Mouse (Mus musculus) heart, embryonic 10.5 days (tissue): ENCODE measurements around the gene Tedc2. TPM values are rescaled to one million over a fixed set of nuclear protein-coding genes. Genes with fewer than 3 reads are reported as not detected.

Source experiments
- DNase-seq: peaks from one replicate; pipeline ENCODE4 v3.0.0-alpha.2; 2017; ENCODE audit warnings: low spot score
- H3K27ac ChIP-seq: fragments of 300-500 bp; sonication (generic); 2 replicates; pipeline ENCODE4 v1.5.1; 2016; ENCODE audit warnings: mild to moderate bottlenecking
- H3K27me3 ChIP-seq: fragments of 300-500 bp; sonication (generic); 2 replicates; pipeline ENCODE4 v1.6.1; 2016; ENCODE audit warnings: mild to moderate bottlenecking; ENCODE audit not compliant: poor library complexity, insufficient read depth, severe bottlenecking
- H3K36me3 ChIP-seq: fragments of 300-500 bp; sonication (generic); 2 replicates; pipeline ENCODE4 v1.6.1; 2016; ENCODE audit warnings: mild to moderate bottlenecking, moderate library complexity
- H3K4me1 ChIP-seq: fragments of 300-500 bp; sonication (generic); 2 replicates; pipeline ENCODE4 v1.6.1; 2016; ENCODE audit warnings: mild to moderate bottlenecking
- H3K4me3 ChIP-seq: fragments of 300-500 bp; sonication (generic); 2 replicates; pipeline ENCODE4 v1.5.1; 2016; ENCODE audit warnings: mild to moderate bottlenecking, moderate library complexity
- H3K9me3 ChIP-seq: fragments of 300-500 bp; sonication (generic); 2 replicates; pipeline ENCODE4 v1.6.1; 2016; ENCODE audit warnings: mild to moderate bottlenecking, moderate library complexity
- WGBS: fragments of 180-500 bp; shearing (Covaris S2); methylation state at CpG from one replicate; pipeline ENCODE4 v1.1.7; 2016; 5-methylcytosine and 5-hydroxymethylcytosine counted together
- microRNA-seq: library from miRNA; unstranded; fragments of <30 nt; microRNA quantifications from one replicate; pipeline ENCODE4, GENCODE M21; 2017
- polyA plus RNA-seq: library from polyadenylated mRNA; unstranded; fragments of >200 nt; fragmentation: Nextera tagmentation; extraction: Ambion mirVana; gene quantifications from 2 replicates; pipeline ENCODE4 v1.2.1, GENCODE M21; 2016

The Tedc2 gene
- polyA plus RNA-seq, 1 experiment from 2014 or later, result 9.9 TPM

DNA sequence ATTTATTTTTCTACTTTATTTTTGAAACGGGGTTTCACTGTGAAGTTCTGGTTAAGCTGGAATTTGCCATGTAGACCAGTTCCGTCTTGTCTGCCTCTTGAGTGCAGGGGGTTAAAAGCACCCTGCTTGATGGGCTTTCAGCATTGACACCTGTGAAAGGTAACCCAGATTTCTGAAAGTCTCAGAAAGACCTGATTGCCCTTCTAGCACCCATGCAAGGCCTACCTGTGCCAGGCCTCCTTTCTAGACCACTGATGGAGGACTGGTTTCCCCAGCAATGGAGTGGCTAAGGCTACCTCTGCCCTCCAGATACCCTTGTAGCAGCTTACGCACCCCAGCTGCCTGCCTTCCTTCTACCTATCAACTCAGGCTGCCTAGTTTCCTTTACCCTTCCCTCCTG, 50.5 kb downstream of the Tedc2 start:
- H3K27me3 ChIP-seq, result no peaks in the 10 kb centered on the region
- peak overlapping the region; percentile 84 for H3K4me3 ChIP-seq
- H3K27ac ChIP-seq, result peak overlapping the region; percentile 100
- no peak for DNase-seq
- 60% methylated on average over 3 of the region's 3 CpGs for WGBS
- peaks cover 25% of the 10 kb centered on the region for H3K36me3 ChIP-seq
- peaks cover 25% of the 10 kb centered on the region for H3K4me1 ChIP-seq
- no peaks in the 10 kb centered on the region for H3K9me3 ChIP-seq

DNA sequence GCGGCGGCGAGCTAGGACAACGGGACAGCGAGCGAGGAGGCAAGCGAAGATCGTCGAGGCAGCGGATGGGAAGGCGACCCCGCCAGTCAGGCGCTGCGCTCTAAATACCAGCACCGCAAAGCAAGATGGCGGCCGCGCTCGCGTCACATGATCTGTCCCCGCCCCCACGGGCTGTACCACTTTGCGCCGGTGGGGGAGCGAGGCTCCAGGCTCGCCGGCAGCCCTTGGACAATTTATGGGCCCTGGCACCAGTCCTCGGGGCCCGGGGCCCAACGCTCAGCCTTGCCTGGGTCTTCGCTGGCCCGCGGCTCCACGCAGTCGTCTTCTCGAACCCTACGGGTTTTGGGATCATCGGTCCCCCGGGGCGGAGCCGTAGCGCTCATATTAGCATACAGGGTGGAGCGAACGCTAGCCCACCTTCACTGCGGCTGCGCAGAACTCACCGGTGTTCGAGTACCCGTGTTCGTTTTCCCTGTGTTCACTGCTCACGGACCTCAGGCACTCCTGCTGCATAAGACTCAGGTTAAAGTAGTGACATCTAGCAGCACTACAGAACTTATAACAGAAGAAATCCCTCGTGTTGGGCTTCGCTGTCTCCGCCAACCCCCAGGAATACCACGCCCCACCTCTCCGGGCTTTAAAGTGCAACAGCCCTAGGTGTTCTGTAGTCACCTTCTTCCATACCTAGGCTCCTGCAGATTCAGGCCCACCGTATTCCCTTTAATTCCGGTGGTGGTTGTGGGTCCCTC, 51.2 kb downstream of the Tedc2 start, which contains the start of gene Atp6v0c:
Gene Atp6v0c (minus strand): TSS at position 386 of the 749 bp plus-strand sequence.
- under 1% methylated on average over 58 of the region's 58 CpGs for WGBS
- Histone ChIP-seq H3K4me3 (peak within 1 kb of the TSS; percentile 84), H3K9me3 (no peaks in the 10 kb centered on the region), H3K4me1 (peaks cover 30% of the 10 kb centered on the region), H3K36me3 (peaks cover 30% of the 10 kb centered on the region), H3K27ac (peak within 1 kb of the TSS; percentile 100), H3K27me3 (no peaks in the 10 kb centered on the region)
- DNase-seq, result peak; percentile 97

DNA sequence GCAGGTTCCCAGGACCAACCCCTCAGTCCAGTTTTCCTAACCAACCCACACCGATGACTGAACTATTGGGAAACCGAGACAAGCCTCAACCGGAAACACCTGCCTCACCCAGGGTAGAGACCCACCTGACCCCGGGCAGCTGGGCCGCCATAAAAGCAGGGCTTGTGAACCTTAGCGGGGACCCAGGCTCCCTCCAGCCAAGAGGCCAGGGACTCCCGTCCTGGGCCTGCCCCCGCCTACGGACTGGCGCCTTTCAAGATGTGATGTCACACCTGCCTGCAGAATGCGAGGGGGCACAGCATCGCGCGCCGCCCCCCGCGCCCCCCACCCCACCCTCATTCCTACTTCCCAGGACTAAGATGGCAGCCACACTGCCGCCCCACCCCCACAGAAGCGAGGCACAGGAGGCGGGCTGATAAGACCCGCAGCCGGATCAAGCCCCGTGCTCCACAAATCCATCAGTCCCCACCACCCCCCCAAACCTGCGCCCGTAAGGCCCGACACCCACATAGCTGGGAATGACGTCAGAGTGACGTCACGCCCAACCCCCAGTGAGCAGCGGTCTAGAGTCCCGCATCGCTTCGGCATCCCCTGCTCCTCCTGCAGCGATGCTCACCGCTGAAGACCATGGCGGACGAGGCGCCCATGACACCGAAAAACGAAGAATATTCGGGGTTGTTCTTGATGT, 51.9 kb downstream of the Tedc2 start:
- peak overlapping the region; percentile 100 for H3K27ac ChIP-seq
- peak; percentile 88 for DNase-seq
- H3K4me3 ChIP-seq, result peak overlapping the region; percentile 84
- peaks cover 30% of the 10 kb centered on the region for H3K4me1 ChIP-seq
- H3K27me3 ChIP-seq, result no peaks in the 10 kb centered on the region
- under 1% methylated on average over 39 of the region's 41 CpGs for WGBS
- no peaks in the 10 kb centered on the region for H3K9me3 ChIP-seq
- peaks cover 31% of the 10 kb centered on the region for H3K36me3 ChIP-seq

DNA sequence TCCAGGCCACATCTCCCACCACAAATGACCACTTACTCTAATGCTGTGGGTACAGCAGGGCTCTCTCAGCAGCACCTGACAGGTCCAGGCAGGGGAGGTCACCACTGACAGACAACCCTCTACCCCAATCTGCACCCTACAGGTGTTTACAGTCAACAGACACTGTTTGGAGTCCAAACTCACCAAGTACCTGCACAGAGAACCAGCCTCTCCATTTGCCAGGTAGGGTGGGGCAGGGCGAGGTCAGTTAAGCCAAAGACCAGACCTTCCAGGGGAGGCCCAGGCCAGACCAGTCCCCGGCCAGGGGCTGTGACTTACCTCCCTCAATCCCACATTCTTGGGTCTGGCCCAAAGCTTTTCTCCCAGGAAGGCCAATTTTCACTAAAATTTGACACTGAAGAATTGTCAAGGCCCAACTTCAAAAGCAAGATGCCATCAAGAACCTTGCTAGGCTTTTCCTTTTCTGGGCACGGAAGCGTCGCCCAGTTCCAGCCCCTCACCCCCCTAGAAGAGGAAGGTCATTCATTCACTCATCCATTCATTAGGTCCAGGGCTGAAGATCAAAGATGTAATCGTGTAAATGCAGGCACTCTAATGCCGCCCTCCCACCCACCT, 52.7 kb downstream of the Tedc2 start:
- no peaks in the 10 kb centered on the region for H3K9me3 ChIP-seq
- 58% methylated on average over 7 of the region's 7 CpGs for WGBS
- peak overlapping the region; percentile 84 for H3K4me3 ChIP-seq
- H3K36me3 ChIP-seq, result peaks cover 31% of the 10 kb centered on the region
- peaks cover 35% of the 10 kb centered on the region for H3K4me1 ChIP-seq
- no peaks in the 10 kb centered on the region for H3K27me3 ChIP-seq
- H3K27ac ChIP-seq, result peak overlapping the region; percentile 100
- no peak for DNase-seq

DNA sequence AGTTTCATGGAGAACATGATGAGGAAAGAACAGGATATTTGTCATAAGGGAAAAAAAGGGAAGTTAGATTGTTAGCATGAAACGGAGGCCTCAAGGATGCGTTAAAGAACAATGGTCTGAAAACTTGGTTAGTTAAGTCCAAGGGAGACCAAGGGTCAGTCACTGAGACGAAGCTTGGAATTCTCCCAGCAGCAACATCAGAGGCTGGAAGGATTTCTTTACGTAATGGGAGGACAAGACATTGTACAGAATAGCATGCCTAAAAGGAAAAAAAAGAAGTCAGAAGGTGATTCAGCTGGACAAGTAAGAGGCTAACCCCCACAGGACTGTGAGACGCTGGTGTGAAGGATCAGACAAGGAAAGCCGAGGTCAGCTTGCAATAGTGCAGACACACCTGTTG, 53.5 kb downstream of the Tedc2 start:
- peaks cover 31% of the 10 kb centered on the region for H3K36me3 ChIP-seq
- 93% methylated on average over 6 of the region's 6 CpGs for WGBS
- no peak for DNase-seq

More for the DNA sequence above, 53.5 kb downstream of the Tedc2 start:
- Histone ChIP-seq H3K4me3 (0 out of 2 replicates have a peak overlapping the region, but pooled peaks have one; percentile 10), H3K27me3 (no peaks in the 10 kb centered on the region), H3K4me1 (peaks cover 41% of the 10 kb centered on the region), H3K9me3 (no peaks in the 10 kb centered on the region), H3K27ac (no peak overlapping the region)

Small RNA genes lying within 50 kb of the gene (microRNA-seq; reads per million reads assigned to microRNA genes)
- gene Mir5134, result 1.0 reads per million
- gene Mir6965, result 1.0 reads per million

Other genes with a start within 250 kb of the Tedc2 start
- gene Prss30, start 240.3 kb downstream of the Tedc2 start, polyA plus RNA-seq, result 0.18 TPM in 1 of 2 replicates, not detected in the other
- gene Prss22, start 222.8 kb downstream of the Tedc2 start, polyA plus RNA-seq, result 0.25 and 1.2 TPM in 2 replicates
- 0.38 and 1.2 TPM in 2 replicates for gene Prss27, start 182.7 kb downstream of the Tedc2 start, polyA plus RNA-seq
- gene Kctd5, start 147.4 kb downstream of the Tedc2 start, polyA plus RNA-seq, result 55.2 and 71.8 TPM in 2 replicates
- 33.0 and 38.7 TPM in 2 replicates for gene Pdpk1, start 69.9 kb downstream of the Tedc2 start, polyA plus RNA-seq
- 40.0 and 44.5 TPM in 2 replicates for gene Amdhd2, start 57.1 kb downstream of the Tedc2 start, polyA plus RNA-seq
- 538 and 598 TPM in 2 replicates for gene Atp6v0c, start 51.1 kb downstream of the Tedc2 start, polyA plus RNA-seq
- 5.3 TPM in 2 replicates for gene Tbc1d24, start 15.3 kb downstream of the Tedc2 start, polyA plus RNA-seq
- gene Ntn3, start 11.3 kb downstream of the Tedc2 start, polyA plus RNA-seq, result 1.9 and 3.6 TPM in 2 replicates
- gene Ccnf, start 30.6 kb upstream of the Tedc2 start, polyA plus RNA-seq, result 67.9 and 78.9 TPM in 2 replicates
- not detected in 2 replicates for gene Abca17, start 130.2 kb upstream of the Tedc2 start, polyA plus RNA-seq
- 7.2 and 8.2 TPM in 2 replicates for gene Abca3, start 131.1 kb upstream of the Tedc2 start, polyA plus RNA-seq
- 311 and 345 TPM in 2 replicates for gene Rnps1, start 193.7 kb upstream of the Tedc2 start, polyA plus RNA-seq
- gene Eci1, start 205.8 kb upstream of the Tedc2 start, polyA plus RNA-seq, result 146 and 187 TPM in 2 replicates
- 1.6 and 2.3 TPM in 2 replicates for gene Dnase1l2, start 222.3 kb upstream of the Tedc2 start, polyA plus RNA-seq
- 27.1 and 30.3 TPM in 2 replicates for gene E4f1, start 249.5 kb upstream of the Tedc2 start, polyA plus RNA-seq
- 86.3 and 91.2 TPM in 2 replicates for gene Pgp, start 249.5 kb upstream of the Tedc2 start, polyA plus RNA-seq